Mouse (Mus musculus) retina, postnatal 1 day (tissue): ENCODE measurements around the gene 1810013L24Rik.
"Not testable (repeated sequence)": the region's sequence is repeated elsewhere in the genome, so short reads cannot be mapped to it uniquely, and the experiment has no call there.

Experiments used
- DNase-seq: peaks from one replicate; pipeline ENCODE4 v3.0.0-alpha.2; 2012

The 1810013L24Rik gene

DNA sequence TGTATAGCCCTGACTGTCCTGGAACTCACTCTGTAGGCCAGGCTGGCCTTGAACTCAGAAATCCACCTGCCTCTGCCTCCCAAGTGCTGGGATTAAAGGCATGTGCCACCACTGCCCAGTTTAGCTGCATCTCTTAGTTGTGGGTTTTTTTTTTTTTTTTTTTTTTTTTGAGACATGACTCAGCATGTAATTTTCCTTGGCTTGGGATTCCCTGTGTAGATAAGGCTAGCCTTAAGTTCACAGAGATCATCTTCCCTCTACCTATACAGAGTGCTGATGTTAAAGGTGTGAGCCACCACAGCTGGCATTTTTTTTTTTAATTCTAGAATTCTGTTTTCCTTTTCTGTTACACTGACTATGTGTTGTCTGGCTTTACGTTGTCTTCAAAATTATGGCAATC is 7.7 kb downstream of the 1810013L24Rik start:
- no peak for DNase-seq

DNA sequence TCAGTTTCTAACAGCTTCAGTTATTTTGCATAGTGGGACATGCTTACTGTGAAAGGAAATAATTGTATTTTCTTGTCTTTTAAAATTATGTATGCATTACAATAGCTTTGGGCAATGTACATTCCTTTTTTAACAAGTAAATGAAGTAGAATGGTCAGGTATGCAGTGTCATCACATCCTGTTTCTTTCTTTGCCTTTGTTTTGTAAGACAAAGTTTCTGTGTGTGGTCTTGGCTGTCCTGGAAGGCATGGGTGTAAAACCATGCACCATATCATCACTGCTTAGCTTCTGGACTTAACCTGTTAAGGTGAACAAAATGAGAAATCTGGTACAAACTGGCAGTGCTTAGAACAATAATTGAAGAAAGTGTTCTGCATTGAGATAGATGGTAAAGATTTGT is 9.0 kb downstream of the 1810013L24Rik start:
- no peak for DNase-seq

DNA sequence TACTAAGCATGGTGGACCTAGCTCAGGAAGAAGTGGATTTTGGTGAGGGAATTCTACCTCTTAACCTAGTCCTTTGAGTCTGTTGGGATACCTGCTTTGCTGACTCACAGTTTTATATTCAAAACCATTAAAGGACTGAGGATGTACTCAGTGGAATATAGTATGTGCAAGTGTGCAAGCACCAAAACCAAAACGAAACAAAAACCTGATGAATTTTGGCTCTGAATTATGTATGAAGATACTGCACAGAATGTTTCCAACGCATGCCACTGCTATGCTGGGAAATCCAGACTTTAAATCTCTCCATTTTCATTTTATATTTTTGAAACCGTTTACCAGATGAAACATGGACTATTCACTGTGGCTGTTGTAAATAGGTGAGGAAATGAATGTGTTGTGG is 10.7 kb downstream of the 1810013L24Rik start:
- DNase-seq = no peak

- no peak for DNase-seq
Observed at GRCm38 (mm10) chr16:8842962-8843361, 13.1 kb downstream of the 1810013L24Rik start.

- DNase-seq = no peak
Observed at GRCm38 (mm10) chr16:8843580-8844175, 13.8 kb downstream of the 1810013L24Rik start.

GRCm38 (mm10) chr16:8845986-8846385 is 16.1 kb downstream of the 1810013L24Rik start:
- no peak for DNase-seq

DNA sequence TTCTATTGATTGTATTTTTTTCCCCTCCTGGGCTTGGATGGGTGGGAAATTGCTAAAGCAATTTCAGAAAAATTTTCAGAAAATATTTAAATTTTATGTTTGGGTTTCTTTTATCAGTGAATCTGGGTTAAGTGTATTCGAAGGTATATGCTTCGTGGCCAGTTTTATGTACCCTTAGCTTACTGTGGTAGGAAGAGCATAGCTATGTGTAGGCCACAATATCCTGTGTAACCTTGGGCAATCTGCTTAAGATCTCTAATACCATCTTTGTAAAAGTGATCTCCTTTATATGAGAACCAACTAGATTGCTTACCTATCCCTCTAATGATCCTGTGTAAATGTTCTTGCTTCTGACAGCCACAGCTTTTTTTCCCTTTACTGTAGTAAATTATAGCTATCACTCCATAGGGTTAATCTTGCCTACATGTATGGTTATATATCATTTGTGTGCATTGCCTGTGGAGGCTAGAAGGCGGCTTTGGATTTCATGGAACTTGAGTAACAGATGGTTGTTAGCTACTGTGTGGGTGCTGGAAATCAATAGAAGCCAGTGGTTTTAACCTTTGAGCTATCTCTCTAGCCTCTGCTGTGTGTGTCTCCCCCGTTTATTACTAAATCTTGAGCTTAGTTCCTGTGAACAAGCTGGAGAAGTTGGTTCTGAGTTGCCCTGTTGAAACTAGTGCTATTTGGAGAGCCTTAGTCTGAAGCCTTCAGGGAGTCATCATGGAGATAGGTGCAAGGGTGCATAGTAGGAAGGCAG is 18.6 kb downstream of the 1810013L24Rik start:
- no peak for DNase-seq

- DNase-seq = no peak
Observed at GRCm38 (mm10) chr16:8849929-8850328, 20.0 kb downstream of the 1810013L24Rik start.

- no peak for DNase-seq
Observed at GRCm38 (mm10) chr16:8855143-8855542, 25.2 kb downstream of the 1810013L24Rik start.

DNA sequence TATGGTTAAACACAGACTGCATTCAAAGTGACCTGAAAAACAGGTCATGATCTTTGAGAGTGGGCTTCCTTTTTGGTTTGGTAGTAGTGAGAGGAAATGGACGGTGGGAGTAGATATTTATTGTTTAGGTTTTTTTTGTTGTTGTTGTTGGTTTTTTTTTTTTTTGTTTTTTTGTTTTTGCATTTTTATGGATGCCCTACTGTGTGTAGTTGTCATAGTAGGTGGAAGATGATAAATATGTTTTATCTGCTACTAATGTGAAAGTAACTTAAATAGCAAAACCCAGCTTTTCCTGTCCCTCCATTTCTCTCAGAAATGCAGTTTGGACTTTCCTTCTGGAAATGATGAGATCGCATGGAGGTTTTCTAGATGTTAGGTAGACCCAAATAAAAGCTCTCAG is 26.9 kb downstream of the 1810013L24Rik start:
- DNase-seq = no peak

DNA sequence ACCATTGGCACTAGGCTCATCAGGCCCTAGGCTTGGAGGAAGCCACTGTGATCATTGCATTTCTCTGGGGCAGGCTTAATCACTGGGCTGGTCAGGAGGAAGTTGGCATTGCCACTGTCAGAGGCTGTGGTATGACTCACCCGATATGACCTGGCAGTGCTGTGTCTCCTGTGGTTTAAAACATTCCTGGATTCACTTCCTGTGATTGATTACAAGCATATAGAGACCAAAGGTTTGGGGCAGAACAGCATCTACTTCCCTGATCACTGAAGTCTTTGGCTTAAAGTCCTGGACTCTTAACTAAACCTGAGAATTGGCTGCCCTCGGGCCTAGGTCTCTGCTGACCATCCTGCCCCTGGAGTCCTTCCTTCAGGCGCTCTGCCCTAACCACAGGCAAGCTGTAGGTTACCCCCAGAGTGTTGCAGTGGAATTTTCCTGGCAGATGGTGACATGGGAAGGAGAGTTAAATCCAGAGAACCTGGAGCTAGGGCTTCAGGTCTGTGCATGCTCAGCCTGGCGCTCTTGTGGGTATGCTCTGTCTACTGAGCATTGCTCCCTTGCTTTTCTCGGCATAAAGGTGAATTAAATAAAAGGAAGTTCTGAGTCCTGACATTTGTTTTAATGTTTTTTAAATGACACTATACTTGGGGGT is 32.6 kb downstream of the 1810013L24Rik start:
- no peak for DNase-seq

DNA sequence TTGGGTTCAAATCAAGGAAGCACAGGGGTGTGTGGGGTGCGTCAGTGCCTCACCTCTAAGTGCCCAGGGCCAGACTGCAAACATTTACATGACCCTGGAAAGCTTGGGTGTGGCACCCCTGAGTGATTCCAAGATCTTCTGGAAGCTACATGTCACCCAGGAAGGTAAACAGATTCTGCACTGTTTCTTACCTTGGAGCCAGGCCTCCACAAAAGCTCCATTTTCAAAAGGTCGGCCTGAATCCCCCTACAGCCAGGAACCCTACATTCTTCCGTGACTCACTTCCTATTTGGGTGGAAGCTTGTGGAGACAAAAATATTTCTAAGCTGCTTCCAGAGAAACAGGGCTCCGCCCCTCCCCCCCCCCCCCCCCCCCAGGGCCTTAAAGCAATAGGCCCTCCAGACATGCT is 34.3 kb downstream of the 1810013L24Rik start:
- DNase-seq = no peak

DNA sequence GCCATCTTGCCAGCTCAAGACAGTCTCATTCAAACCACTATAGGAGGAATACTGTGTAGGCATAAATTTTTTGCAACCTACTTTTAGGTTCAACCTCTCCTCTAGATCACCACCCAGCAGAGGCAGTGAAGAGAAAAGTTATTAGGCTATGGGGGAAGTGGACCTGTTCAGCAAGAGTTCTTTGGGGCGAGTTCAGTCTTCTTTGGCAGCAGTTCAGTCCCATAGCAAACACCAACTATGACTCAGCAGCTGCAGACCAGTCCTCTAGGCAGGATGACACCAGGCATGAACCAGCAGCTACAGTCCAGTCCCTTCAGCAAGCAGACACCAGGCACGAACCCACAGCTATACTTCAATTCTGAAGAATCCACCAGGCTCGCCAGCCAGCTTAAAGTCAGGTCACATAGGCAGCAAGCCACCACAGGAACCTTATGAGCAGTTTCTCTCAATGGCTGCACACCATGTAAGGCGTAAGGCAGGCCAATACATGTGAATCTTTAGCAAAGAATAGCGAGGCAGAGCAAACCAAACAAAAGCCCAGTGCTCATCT is 37.6 kb downstream of the 1810013L24Rik start:
- no peak for DNase-seq

- no peak for DNase-seq
Observed at GRCm38 (mm10) chr16:8868506-8868905, 38.6 kb downstream of the 1810013L24Rik start.

DNA sequence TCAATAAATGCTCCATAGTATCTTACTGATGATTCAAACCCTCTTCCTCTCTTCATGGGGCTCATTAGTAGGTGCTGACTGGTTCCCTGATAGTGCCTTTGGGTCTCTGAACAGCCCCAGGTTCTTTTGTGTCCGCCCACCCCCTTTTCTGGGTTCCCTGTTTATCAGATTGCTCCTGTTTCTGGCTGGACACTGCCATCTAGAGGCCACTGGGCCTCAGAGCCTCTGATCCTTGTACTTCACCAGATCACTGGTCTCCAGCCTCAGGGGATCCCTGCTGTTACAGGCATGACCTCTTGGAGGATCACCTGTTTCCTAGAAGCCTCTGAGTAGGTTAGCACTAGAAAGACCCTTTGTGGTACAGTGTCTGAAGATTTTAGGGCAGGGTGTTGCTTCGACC is 39.8 kb downstream of the 1810013L24Rik start:
- peak; percentile 87 for DNase-seq

DNA sequence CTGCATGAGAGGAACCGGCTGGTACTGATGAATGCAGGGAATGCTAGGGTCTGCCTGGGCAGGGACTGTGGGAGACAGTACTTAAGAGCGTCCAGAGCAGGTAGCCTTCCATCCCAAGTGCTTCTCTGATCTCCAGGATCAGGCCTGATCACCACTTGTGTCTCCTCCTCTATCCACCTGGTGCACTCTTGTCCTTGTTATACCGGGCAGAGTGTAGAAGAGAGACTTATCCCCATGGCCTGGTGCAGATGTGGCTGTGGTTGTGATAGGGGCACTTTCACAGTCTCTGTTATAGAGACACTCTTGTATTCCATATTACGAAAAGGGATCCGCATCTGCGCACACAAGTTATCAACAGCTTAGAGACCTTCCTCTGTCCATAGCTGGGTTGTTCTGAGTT is 41.5 kb downstream of the 1810013L24Rik start:
- DNase-seq = no peak

DNA sequence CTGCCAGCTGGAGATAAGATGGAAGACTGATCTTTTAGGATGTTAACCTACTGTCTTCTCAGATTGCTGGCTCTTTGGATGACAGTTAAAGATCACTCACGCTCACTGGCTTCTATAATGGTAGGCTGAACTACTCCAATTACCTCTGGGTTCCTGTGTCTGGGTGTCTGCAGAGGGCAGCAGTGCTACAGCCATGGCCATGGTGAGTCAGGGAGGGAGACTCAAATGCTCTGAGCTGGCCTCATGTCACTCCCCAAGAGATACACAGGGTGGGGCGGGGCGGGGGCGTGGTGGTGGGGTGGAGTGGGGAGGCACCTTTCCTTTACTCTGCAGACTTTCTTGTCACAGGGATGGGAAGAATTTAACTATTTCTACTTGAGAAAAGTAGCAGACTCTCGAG is 42.1 kb downstream of the 1810013L24Rik start:
- DNase-seq = no peak

DNA sequence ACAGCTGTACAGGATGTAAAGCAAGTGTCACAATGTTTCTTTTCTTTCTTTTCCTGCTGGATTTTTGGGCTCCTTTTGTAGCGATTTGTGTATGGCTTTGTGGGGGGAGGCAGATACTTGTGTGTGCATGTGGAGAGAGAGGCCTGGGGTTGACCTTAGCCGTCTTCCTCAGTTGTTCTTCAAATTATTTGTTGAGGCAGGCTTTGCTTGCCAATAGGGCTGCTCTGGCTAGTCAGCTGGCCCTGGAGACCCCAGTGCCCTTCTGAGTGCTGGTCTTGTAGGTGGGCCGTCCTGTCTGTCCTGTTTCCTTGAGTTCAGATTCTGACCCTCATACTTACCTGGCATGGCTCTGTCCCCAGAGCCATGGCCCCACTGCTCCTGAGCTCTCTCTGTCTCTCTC is 42.6 kb downstream of the 1810013L24Rik start:
- no peak for DNase-seq

DNA sequence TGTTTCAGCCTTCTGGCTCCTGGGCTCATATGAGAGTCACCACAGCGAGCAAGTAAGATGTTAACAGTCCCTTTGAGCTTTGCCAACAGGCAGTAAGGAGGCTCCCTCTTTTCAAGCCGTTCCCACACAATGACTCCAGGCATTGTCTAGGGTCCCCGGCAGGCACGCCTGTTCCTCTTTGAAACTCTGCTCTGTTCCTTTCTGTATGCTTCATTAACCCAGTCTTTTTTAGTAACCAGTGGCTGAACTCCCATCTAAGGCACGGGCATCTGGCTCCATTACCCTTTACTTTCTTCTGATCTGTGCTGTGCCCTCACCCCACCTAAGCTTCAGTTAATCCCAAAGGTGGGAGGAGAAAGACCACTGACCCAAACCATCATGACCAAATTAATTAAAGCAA is 50.2 kb downstream of the 1810013L24Rik start:
- peak; percentile 27 for DNase-seq

GRCm38 (mm10) chr16:8883674-8884241 is 53.9 kb downstream of the 1810013L24Rik start:
- peak; percentile 83 for DNase-seq

DNA sequence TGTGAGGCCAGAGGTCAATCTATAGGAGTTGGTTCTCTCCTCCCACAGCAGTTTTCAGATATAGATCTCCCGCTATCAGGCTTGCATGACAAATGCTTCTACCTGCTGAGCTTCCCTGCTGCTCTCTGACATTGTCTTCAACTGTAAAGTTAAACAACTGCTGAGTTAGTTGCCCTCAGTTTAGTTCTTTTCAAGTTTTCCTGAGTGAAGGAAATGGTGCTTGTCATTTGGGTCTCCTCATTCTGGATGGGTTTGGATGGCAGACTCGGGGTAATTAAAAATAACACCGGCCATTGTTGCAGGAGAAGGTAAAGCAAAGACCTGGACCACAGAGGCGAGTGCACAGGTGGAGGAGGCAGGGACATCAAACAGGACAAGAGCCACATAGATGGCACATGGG is 64.3 kb downstream of the 1810013L24Rik start:
- DNase-seq = not testable (repeated sequence)

DNA sequence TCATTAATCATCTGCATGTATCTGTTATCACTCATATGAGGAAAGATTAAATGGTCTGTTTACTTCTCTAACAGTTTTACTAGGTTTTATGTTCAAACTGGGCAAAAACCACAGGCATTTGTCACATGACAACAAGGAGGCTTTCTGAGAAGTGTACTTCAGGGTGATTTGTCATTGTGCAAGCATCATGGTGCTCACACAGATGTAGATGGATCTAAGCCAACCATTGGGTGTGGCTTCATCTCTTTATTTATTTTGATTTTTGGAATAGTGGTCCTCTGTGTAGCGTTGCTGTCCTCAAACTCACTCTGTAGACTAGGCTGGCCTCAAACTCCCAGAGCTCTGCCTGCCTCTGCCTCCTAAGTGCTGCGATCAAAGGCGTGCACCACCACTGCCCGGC is 65.4 kb downstream of the 1810013L24Rik start:
- DNase-seq = no peak

DNA sequence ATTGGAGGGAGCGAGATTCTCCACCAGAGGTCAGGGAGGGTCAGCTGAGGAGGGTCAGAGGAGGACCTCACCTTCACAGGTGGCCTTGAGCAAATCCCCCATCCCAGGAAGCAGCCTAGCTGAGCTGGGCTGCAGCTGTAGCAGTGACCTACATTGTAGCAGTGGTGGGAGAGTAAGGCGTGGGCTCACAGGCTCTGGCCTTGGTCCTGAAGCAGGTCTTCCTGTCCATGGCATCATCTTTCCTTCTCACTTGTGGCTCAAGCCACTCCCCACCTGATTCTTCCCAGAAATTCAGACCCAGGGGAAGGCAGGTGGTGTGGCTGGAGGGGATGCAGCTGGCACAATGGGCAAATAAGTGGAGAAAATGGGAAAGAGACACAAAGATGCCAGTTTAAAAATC is 76.2 kb downstream of the 1810013L24Rik start:
- DNase-seq = peak; percentile 34
